Mouse (Mus musculus): Measurements from ENCODE around the gene Srl. TPM values are rescaled to one million over a fixed set of nuclear protein-coding genes. Genes with fewer than 3 reads are reported as not detected.
A peak's percentile ranks its signal among the peaks of the same experiment; 100 is the strongest.

The Srl gene
- polyA plus RNA-seq, 1 experiment = 10.0 TPM

DNA sequence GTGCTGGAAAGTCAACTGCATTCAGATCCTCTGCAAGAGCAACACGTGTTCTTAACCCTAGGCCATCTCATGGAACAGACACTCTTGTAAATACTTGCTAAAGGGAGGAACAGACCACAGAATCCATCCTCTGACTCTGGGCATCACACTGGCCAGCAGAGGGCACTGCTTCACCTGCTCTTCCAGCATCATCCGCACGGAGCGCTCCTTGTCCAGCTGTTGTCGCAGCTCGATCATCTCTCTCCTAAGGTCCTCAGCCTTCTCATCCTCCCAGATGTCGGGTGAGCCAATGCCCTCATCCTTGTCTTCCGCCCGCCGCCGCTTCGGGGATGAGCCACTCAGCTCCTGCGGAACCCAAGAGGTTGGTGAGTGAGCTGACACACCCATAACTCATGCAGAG is 9.4 kb upstream of the Srl start:
- DNase-seq = peak; percentile 48 to 59
- no peaks in the 10 kb centered on the region for H3K27me3 ChIP-seq (ENCODE audit: control insufficient read depth, insufficient read depth, low read length)
- 0 out of 2 replicates have a peak, but pooled peaks cover 4% of the 10 kb centered on the region for H3K4me1 ChIP-seq (ENCODE audit: control insufficient read depth, insufficient read depth, low read length)
- no peak overlapping the region for H3K4me3 ChIP-seq (replicated peaks; ENCODE audit: insufficient read depth, low read depth, low read length)
- WGBS = 37% methylated on average over 13 of the region's 13 CpGs
- TF ChIP-seq CTCF (IDR thresholded peaks at IDR 0.05; ENCODE audit: borderline replicate concordance, insufficient read depth, low read depth, low read length) (peak; percentile 97), POLR2A (IDR thresholded peaks at IDR 0.05; ENCODE audit: borderline replicate concordance, insufficient read depth, low read length) (no peak)
- no peak overlapping the region for H3K27ac ChIP-seq (ENCODE audit: insufficient read depth, low read length)

- 0 out of 2 replicates have a peak, but pooled peaks cover 4% of the 10 kb centered on the region for H3K4me1 ChIP-seq (ENCODE audit: control insufficient read depth, insufficient read depth, low read length)
- DNase-seq = no peak
- no peak overlapping the region for H3K4me3 ChIP-seq (replicated peaks; ENCODE audit: insufficient read depth, low read depth, low read length)
- H3K27me3 ChIP-seq (ENCODE audit: control insufficient read depth, insufficient read depth, low read length) = no peaks in the 10 kb centered on the region
- TF ChIP-seq POLR2A (IDR thresholded peaks at IDR 0.05; ENCODE audit: borderline replicate concordance, insufficient read depth, low read length) = no peak
- H3K27ac ChIP-seq (ENCODE audit: insufficient read depth, low read length) = no peak overlapping the region
- 91% methylated on average over 18 of the region's 18 CpGs for WGBS
These were observed 7.5 kb upstream of the Srl start for GRCm38 (mm10) chr16:4548953-4549688.

DNA sequence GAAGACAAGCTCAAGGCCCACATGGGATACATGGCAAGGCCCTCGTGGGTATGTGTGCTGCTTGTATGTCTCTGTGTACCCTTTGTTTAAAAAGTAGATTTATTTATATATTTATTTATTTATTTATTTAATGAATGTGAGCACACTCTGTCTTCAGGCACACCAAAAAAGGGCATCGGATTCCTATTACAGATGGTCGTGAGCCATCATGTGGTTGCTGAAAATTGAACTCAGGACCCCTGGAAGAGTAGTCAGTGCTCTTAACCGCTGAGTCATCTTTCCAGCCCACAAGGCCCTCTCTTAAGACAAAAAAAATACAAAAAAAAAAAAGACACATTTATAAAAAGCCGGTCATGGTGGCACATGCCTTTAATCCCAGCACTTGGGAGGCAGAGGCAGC is 6.0 kb upstream of the Srl start:
- TF ChIP-seq POLR2A (IDR thresholded peaks at IDR 0.05; ENCODE audit: borderline replicate concordance, insufficient read depth, low read length) (no peak), CTCF (IDR thresholded peaks at IDR 0.05; ENCODE audit: borderline replicate concordance, insufficient read depth, low read depth, low read length) (no peak)
- 95% methylated on average over 5 of the region's 5 CpGs for WGBS
- no peaks in the 10 kb centered on the region for H3K27me3 ChIP-seq (ENCODE audit: control insufficient read depth, insufficient read depth, low read length)
- no peak for DNase-seq
- H3K4me3 ChIP-seq (replicated peaks; ENCODE audit: insufficient read depth, low read depth, low read length) = no peak overlapping the region
- peaks cover 4% of the 10 kb centered on the region for H3K4me1 ChIP-seq (ENCODE audit: control insufficient read depth, insufficient read depth, low read length)
- no peak overlapping the region for H3K27ac ChIP-seq (ENCODE audit: insufficient read depth, low read length)

DNA sequence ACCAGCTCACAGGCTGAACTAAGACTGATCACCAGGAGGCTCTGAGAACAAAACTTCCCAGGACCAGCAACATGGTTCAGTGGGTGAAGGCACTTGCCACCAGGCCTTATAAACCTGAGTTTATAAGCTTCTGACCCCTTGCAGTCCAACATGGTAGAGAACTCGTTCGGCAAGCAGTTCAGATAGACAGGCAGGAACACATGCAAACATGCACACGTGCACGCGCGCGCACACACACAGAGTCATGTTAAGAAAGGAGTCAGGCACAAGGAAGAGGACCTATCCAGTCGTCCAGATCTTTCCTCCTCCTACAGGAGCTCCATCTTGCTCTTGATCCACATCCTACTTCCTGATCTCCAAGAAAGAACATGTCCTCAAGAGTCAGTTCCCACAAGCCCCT is 5.2 kb upstream of the Srl start:
- no peak for DNase-seq
- no peak overlapping the region for H3K4me3 ChIP-seq (replicated peaks; ENCODE audit: insufficient read depth, low read depth, low read length)
- WGBS = 90% methylated on average over 8 of the region's 8 CpGs
- TF ChIP-seq CTCF (IDR thresholded peaks at IDR 0.05; ENCODE audit: borderline replicate concordance, insufficient read depth, low read depth, low read length) (no peak), POLR2A (IDR thresholded peaks at IDR 0.05; ENCODE audit: borderline replicate concordance, insufficient read depth, low read length) (no peak)
- H3K4me1 ChIP-seq (ENCODE audit: control insufficient read depth, insufficient read depth, low read length) = peaks cover 7% of the 10 kb centered on the region
- H3K27me3 ChIP-seq (ENCODE audit: control insufficient read depth, insufficient read depth, low read length) = no peaks in the 10 kb centered on the region
- no peak overlapping the region for H3K27ac ChIP-seq (ENCODE audit: insufficient read depth, low read length)

DNA sequence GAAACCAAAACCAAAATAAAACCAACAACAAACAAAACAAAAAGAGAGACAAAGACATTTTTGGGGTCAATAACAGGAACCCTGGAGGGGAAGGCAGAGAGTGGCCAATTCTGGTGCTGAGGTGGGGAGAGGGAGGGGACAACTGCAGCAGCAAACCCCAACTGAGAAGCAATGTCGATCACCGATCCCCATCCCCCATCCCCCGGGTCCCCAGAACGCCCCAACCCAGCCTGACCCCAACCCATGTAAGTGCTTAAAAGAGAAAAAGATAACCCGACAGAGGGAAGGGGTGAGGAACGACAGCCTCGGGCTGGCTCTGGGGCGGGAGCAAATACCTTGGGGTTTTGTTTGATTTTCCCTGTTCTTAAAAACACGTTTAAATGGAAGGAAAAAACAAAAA is 3.2 kb upstream of the Srl start:
- WGBS = 79% methylated on average over 9 of the region's 9 CpGs
- DNase-seq = no peak
- TF ChIP-seq POLR2A (IDR thresholded peaks at IDR 0.05; ENCODE audit: borderline replicate concordance, insufficient read depth, low read length) = no peak
- no peak for TF ChIP-seq CTCF (IDR thresholded peaks at IDR 0.05; ENCODE audit: borderline replicate concordance, insufficient read depth, low read depth, low read length)
- no peaks in the 10 kb centered on the region for H3K27me3 ChIP-seq (ENCODE audit: control insufficient read depth, insufficient read depth, low read length)
- H3K4me3 ChIP-seq (replicated peaks; ENCODE audit: insufficient read depth, low read depth, low read length) = no peak overlapping the region
- H3K27ac ChIP-seq (ENCODE audit: insufficient read depth, low read length) = no peak overlapping the region
- H3K4me1 ChIP-seq (ENCODE audit: control insufficient read depth, insufficient read depth, low read length) = peaks cover 3% of the 10 kb centered on the region

DNA sequence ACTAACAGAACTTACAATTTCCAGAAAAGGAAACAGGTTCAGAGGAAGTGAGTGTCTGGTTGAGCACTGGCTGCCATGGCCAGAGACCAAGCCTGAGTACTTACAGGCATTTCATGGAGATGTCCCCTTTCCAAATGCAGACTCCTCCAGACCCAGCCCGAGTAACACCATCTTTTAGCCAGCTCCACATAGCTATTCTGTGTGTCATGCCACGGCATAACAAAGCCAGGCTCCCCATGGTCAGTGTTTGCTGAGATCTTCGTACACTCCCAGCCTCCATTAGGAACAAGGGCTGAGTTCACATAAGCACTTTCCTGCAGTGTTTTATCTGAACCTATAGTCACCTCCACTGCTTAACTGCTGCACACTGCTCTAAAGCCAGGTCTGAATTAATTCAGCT is 1.6 kb upstream of the Srl start:
- no peak overlapping the region for H3K27ac ChIP-seq (ENCODE audit: insufficient read depth, low read length)
- no peak for DNase-seq
- no peaks in the 10 kb centered on the region for H3K27me3 ChIP-seq (ENCODE audit: control insufficient read depth, insufficient read depth, low read length)
- H3K4me3 ChIP-seq (replicated peaks; ENCODE audit: insufficient read depth, low read depth, low read length) = no peak overlapping the region
- H3K4me1 ChIP-seq (ENCODE audit: control insufficient read depth, insufficient read depth, low read length) = peaks cover 3% of the 10 kb centered on the region
- TF ChIP-seq POLR2A (IDR thresholded peaks at IDR 0.05; ENCODE audit: borderline replicate concordance, insufficient read depth, low read length) (no peak), CTCF (IDR thresholded peaks at IDR 0.05; ENCODE audit: borderline replicate concordance, insufficient read depth, low read depth, low read length) (no peak)
- WGBS = 67% methylated on average over 3 of the region's 3 CpGs

- WGBS = 31% methylated on average over 7 of the region's 7 CpGs
- peak in 1 of 2 experiments; percentile 14 for DNase-seq
- TF ChIP-seq POLR2A (IDR thresholded peaks at IDR 0.05; ENCODE audit: borderline replicate concordance, insufficient read depth, low read length) (no peak), CTCF (IDR thresholded peaks at IDR 0.05; ENCODE audit: borderline replicate concordance, insufficient read depth, low read depth, low read length) (no peak)
- Histone ChIP-seq H3K27me3 (ENCODE audit: control insufficient read depth, insufficient read depth, low read length) (no peaks in the 10 kb centered on the region), H3K4me3 (replicated peaks; ENCODE audit: insufficient read depth, low read depth, low read length) (peak overlapping the region; percentile 56), H3K4me1 (ENCODE audit: control insufficient read depth, insufficient read depth, low read length) (peaks cover 3% of the 10 kb centered on the region), H3K27ac (ENCODE audit: insufficient read depth, low read length) (no peak overlapping the region)
These were observed 689 bp upstream of the Srl start for GRCm38 (mm10) chr16:4542236-4542774.

- TF ChIP-seq CTCF (IDR thresholded peaks at IDR 0.05; ENCODE audit: borderline replicate concordance, insufficient read depth, low read depth, low read length) (no peak), POLR2A (IDR thresholded peaks at IDR 0.05; ENCODE audit: borderline replicate concordance, insufficient read depth, low read length) (no peak)
- Histone ChIP-seq H3K27ac (ENCODE audit: insufficient read depth, low read length) (no peak overlapping the region), H3K4me3 (replicated peaks; ENCODE audit: insufficient read depth, low read depth, low read length) (no peak overlapping the region), H3K27me3 (ENCODE audit: control insufficient read depth, insufficient read depth, low read length) (no peaks in the 10 kb centered on the region), H3K4me1 (ENCODE audit: control insufficient read depth, insufficient read depth, low read length) (peaks cover 3% of the 10 kb centered on the region)
- 65% methylated on average over 4 of the region's 4 CpGs for WGBS
- DNase-seq = no peak
These were observed 583 bp downstream of the Srl start for GRCm38 (mm10) chr16:4541033-4541432.

Data from cerebellum, adult 2 months (tissue).